Mouse (Mus musculus) heart, embryonic 13.5 days (tissue): ENCODE measurements around the gene Kif26a. TPM values are rescaled to one million over a fixed set of nuclear protein-coding genes. Genes with fewer than 3 reads are reported as not detected.

Experiments used
- ATAC-seq: fragments of 200-750 bp; cut with Nextera tagmentation; 2 replicates; pipeline ENCODE4 v1.8.0; 2017; ENCODE audit warnings: moderate TSS enrichment; ENCODE audit not compliant: insufficient number of reproducible peaks, low FRiP score, low TSS enrichment; ENCODE audit errors: extremely low read depth
- H3K27ac ChIP-seq: fragments of 300-500 bp; sonication (generic); replicated peaks from 2 replicates; pipeline ENCODE4 v1.5.1; 2015; ENCODE audit warnings: moderate library complexity, mild to moderate bottlenecking, inconsistent platforms
- H3K27me3 ChIP-seq: fragments of 300-500 bp; sonication (generic); replicated peaks from 2 replicates; pipeline ENCODE4 v1.6.1; 2015; ENCODE audit warnings: mild to moderate bottlenecking, inconsistent platforms
- H3K36me3 ChIP-seq: fragments of 300-500 bp; sonication (generic); 2 replicates; pipeline ENCODE4 v1.6.1; 2015; ENCODE audit warnings: mild to moderate bottlenecking, inconsistent platforms
- H3K4me1 ChIP-seq: fragments of 300-500 bp; sonication (generic); 2 replicates; pipeline ENCODE4 v1.6.1; 2015; ENCODE audit warnings: inconsistent platforms
- H3K4me2 ChIP-seq: fragments of 300-500 bp; sonication (generic); 2 replicates; pipeline ENCODE4 v1.6.1; 2015; ENCODE audit warnings: inconsistent platforms, mild to moderate bottlenecking, moderate library complexity
- H3K4me3 ChIP-seq: fragments of 300-500 bp; sonication (generic); 2 replicates; pipeline ENCODE4 v1.5.1; 2015; ENCODE audit warnings: moderate library complexity, mild to moderate bottlenecking, inconsistent platforms
- H3K9ac ChIP-seq: fragments of 300-500 bp; sonication (generic); 2 replicates; pipeline ENCODE4 v1.6.1; 2015; ENCODE audit warnings: inconsistent platforms, mild to moderate bottlenecking, moderate library complexity
- H3K9me3 ChIP-seq: fragments of 300-500 bp; sonication (generic); 2 replicates; pipeline ENCODE4 v1.6.1; 2016; ENCODE audit warnings: inconsistent platforms
- WGBS: fragments of 180-500 bp; shearing (Covaris S2); methylation state at CpG from one replicate; pipeline ENCODE4 v1.1.7; 2015; ENCODE audit warnings: mixed read lengths; 5-methylcytosine and 5-hydroxymethylcytosine counted together
- polyA plus RNA-seq: library from polyadenylated mRNA; unstranded; fragments of >200 nt; fragmentation: Nextera tagmentation; extraction: Ambion mirVana; gene quantifications from 2 replicates; pipeline ENCODE4 v1.2.1, GENCODE M21; 2015

Gene Kif26a
- polyA plus RNA-seq, 1 experiment from 2014 or later, result 1.6 TPM

- H3K9ac ChIP-seq, result 0 out of 2 replicates have a peak overlapping the region, but pooled peaks have one; percentile 19
- no peak overlapping the region for H3K27ac ChIP-seq
- H3K4me2 ChIP-seq, result no peak overlapping the region
- H3K27me3 ChIP-seq, result peaks cover 7% of the 10 kb centered on the region; the same call in 1 of the 2 replicates
- WGBS, result 40% methylated on average over 20 of the region's 20 CpGs
- ATAC-seq, result no peak
- peaks cover 22% of the 10 kb centered on the region for H3K4me1 ChIP-seq
- no peaks in the 10 kb centered on the region for H3K9me3 ChIP-seq
- H3K36me3 ChIP-seq, result peaks cover 19% of the 10 kb centered on the region
- no peak overlapping the region for H3K4me3 ChIP-seq
These were observed 24.9 kb downstream of the Kif26a start for GRCm38 (mm10) chr12:112170671-112171574.

- H3K4me2 ChIP-seq, result no peak overlapping the region
- H3K36me3 ChIP-seq, result peaks cover 23% of the 10 kb centered on the region
- 97% methylated on average over 1 of the region's 1 CpGs for WGBS
- no peak overlapping the region for H3K4me3 ChIP-seq
- H3K9me3 ChIP-seq, result no peaks in the 10 kb centered on the region
- peaks cover 22% of the 10 kb centered on the region for H3K4me1 ChIP-seq
- H3K27me3 ChIP-seq, result peaks cover 7% of the 10 kb centered on the region; the same call in 1 of the 2 replicates
- no peak overlapping the region for H3K27ac ChIP-seq
- no peak for ATAC-seq
- H3K9ac ChIP-seq, result no peak overlapping the region
These were observed 25.6 kb downstream of the Kif26a start for GRCm38 (mm10) chr12:112171657-112172056.

DNA sequence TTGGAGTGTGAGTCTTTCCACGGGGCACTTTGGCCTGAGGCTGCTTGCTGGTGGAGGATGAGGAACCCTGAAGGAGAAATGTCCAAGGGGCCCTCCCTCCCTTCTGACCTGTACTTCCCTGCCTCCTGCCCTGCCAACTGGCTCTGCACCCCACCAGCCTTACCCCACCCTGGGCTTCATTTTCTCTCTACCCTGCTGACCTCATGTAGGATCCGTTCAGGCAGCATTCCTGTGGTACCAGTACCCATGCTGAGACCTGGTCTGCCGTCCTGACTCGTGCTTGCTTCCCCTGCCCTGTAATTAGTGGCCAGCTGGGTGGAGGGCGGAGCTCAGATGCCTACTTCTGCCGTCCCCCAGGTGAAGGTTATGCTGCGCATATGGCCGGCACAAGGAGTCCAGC is 26.2 kb downstream of the Kif26a start:
- Histone ChIP-seq H3K36me3 (peaks cover 27% of the 10 kb centered on the region), H3K9ac (no peak overlapping the region), H3K27ac (no peak overlapping the region), H3K4me2 (no peak overlapping the region), H3K4me3 (no peak overlapping the region), H3K27me3 (peaks cover 7% of the 10 kb centered on the region; the same call in 1 of the 2 replicates), H3K9me3 (no peaks in the 10 kb centered on the region), H3K4me1 (peaks cover 22% of the 10 kb centered on the region)
- ATAC-seq, result no peak
- 71% methylated on average over 8 of the region's 8 CpGs for WGBS

DNA sequence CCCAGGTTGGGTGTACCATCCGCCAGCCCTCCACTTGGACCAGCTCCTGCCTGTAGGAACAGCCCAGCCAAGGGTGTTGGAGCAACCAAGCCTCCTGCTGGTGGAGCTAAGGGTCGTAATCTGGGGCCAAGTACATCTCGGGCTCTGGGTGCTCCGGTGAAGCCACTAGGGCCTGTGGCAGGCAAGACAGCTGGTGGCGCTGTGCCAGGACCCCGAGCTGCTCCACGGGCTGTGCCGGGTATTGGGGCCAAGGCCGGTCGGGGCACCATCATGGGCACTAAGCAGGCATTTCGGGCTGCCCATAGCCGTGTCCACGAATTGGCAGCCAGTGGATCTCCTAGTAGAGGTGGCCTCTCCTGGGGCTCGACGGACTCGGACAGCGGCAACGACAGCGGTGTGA is 31.7 kb downstream of the Kif26a start:
- peaks cover 18% of the 10 kb centered on the region for H3K4me1 ChIP-seq
- H3K9ac ChIP-seq, result no peak overlapping the region
- 90% methylated on average over 19 of the region's 19 CpGs for WGBS
- H3K4me3 ChIP-seq, result no peak overlapping the region
- H3K27ac ChIP-seq, result no peak overlapping the region
- ATAC-seq, result no peak
- H3K36me3 ChIP-seq, result peaks cover 45% of the 10 kb centered on the region
- H3K27me3 ChIP-seq, result 0 out of 2 replicates have a peak, but pooled peaks cover 3% of the 10 kb centered on the region
- H3K9me3 ChIP-seq, result no peaks in the 10 kb centered on the region
- H3K4me2 ChIP-seq, result no peak overlapping the region

DNA sequence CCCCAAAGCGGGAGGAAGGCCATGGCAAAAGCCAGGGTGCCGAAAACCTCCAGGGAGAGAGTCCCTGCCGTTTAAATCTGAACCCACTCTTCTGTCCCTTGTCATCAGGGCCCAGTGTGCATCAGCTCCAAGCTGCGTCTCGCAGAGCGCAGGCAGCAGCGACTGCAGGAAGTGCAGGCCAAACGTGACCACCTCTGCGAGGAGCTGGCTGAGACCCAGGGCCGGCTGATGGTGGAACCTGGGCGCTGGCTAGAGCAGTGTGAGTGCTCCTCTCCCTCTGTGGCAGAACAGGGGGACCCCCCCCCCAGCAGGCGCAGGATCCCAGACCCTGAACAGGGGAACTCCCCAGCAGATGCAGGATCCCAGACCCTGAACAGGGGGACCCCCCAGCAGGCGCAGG is 33.7 kb downstream of the Kif26a start:
- ATAC-seq, result no peak
- Histone ChIP-seq H3K9ac (no peak overlapping the region), H3K4me1 (peaks cover 35% of the 10 kb centered on the region), H3K27me3 (0 out of 2 replicates have a peak, but pooled peaks cover 3% of the 10 kb centered on the region), H3K36me3 (peaks cover 32% of the 10 kb centered on the region), H3K4me2 (no peak overlapping the region), H3K4me3 (no peak overlapping the region), H3K27ac (no peak overlapping the region), H3K9me3 (no peaks in the 10 kb centered on the region)
- WGBS, result 84% methylated on average over 13 of the region's 13 CpGs

GRCm38 (mm10) chr12:112181921-112182608 is 36.1 kb downstream of the Kif26a start:
- peaks cover 19% of the 10 kb centered on the region for H3K36me3 ChIP-seq
- H3K4me2 ChIP-seq, result no peak overlapping the region
- no peak for ATAC-seq
- H3K4me3 ChIP-seq, result no peak overlapping the region
- no peaks in the 10 kb centered on the region for H3K27me3 ChIP-seq
- no peaks in the 10 kb centered on the region for H3K9me3 ChIP-seq
- peaks cover 38% of the 10 kb centered on the region for H3K4me1 ChIP-seq
- H3K9ac ChIP-seq, result peak overlapping the region; percentile 28; the same call in 1 of the 2 replicates
- 45% methylated on average over 7 of the region's 7 CpGs for WGBS
- no peak overlapping the region for H3K27ac ChIP-seq

DNA sequence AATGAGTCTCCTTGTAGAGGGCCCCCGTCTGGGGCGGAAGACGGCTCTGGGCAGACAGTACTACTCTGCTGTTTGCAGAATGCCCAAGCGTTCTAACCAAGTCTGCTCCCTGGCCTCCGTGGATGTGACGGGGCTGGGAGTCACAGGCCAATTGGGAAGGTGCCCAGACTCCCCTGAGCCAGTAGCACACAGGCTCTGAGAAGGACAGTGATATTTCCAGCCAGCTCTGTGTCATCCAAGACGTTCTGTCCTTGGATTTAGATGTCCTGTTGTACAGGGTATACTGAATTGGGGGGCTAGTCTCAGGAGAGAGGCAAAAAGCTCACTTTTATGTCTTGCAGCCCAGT is 36.6 kb downstream of the Kif26a start:
- Histone ChIP-seq H3K27me3 (0 out of 2 replicates have a peak, but pooled peaks cover 1% of the 10 kb centered on the region), H3K9ac (0 out of 2 replicates have a peak overlapping the region, but pooled peaks have one; percentile 28), H3K4me2 (no peak overlapping the region), H3K27ac (no peak overlapping the region), H3K36me3 (peaks cover 14% of the 10 kb centered on the region), H3K4me3 (no peak overlapping the region), H3K9me3 (no peaks in the 10 kb centered on the region), H3K4me1 (peaks cover 38% of the 10 kb centered on the region)
- ATAC-seq, result no peak
- WGBS, result 46% methylated on average over 7 of the region's 7 CpGs

DNA sequence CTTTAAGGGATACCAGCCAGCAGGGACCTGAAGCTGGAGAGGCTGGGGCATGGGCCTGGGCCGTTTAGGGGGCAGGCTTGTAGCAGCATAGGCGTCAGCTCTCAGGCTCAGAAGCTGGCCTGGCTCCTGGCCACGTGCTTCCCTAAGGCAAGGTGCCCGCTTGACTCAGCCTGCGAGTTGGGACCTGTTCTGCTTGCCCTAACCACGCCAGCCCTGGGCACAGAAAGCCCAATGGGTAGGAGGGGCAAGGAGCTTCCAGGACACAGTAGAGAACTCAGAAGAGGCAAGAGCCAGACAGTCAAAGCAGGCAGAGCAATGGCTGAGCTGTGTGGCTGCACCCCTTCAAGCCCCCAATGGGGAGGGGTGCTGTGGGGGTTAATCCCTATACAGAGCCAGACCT is 37.7 kb downstream of the Kif26a start:
- H3K4me3 ChIP-seq, result no peak overlapping the region
- H3K9me3 ChIP-seq, result no peaks in the 10 kb centered on the region
- peak overlapping the region; percentile 87 for H3K27ac ChIP-seq
- no peak for ATAC-seq
- H3K4me1 ChIP-seq, result peaks cover 38% of the 10 kb centered on the region
- WGBS, result 65% methylated on average over 6 of the region's 6 CpGs
- no peak overlapping the region for H3K9ac ChIP-seq
- 0 out of 2 replicates have a peak, but pooled peaks cover 6% of the 10 kb centered on the region for H3K36me3 ChIP-seq
- no peak overlapping the region for H3K4me2 ChIP-seq
- 0 out of 2 replicates have a peak, but pooled peaks cover 3% of the 10 kb centered on the region for H3K27me3 ChIP-seq

DNA sequence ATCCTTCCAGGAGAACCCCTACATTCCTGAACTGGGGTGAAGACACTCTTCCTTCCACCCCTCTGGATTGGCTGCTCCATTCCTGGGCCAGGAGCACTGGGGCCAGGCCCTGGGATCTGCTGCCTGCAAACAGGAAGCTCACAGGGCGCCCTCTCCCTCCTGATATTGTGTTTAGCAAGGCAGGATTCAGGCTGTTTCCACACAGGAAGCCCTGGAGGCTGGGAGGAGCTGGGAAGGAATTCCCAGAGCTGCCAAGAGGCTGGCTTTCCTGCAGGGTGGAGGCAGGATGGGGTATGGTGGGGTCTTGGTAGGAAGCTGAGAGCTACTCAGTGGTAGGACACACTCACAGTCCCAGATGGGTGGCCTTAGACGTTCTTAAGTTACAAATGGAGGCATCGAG is 38.4 kb downstream of the Kif26a start:
- peak overlapping the region; percentile 87 for H3K27ac ChIP-seq
- no peak overlapping the region for H3K4me2 ChIP-seq
- ATAC-seq, result 0 out of 2 replicates have a peak, but pooled peaks have one; percentile 38
- 24% methylated on average over 3 of the region's 3 CpGs for WGBS
- H3K27me3 ChIP-seq, result 0 out of 2 replicates have a peak, but pooled peaks cover 3% of the 10 kb centered on the region
- H3K4me1 ChIP-seq, result peaks cover 38% of the 10 kb centered on the region
- 0 out of 2 replicates have a peak overlapping the region, but pooled peaks have one; percentile 24 for H3K9ac ChIP-seq
- no peak overlapping the region for H3K4me3 ChIP-seq
- no peaks in the 10 kb centered on the region for H3K9me3 ChIP-seq
- no peaks in the 10 kb centered on the region for H3K36me3 ChIP-seq

GRCm38 (mm10) chr12:112186899-112187298 is 40.9 kb downstream of the Kif26a start:
- Histone ChIP-seq H3K9ac (no peak overlapping the region), H3K4me1 (peaks cover 28% of the 10 kb centered on the region), H3K9me3 (no peaks in the 10 kb centered on the region), H3K4me3 (no peak overlapping the region), H3K27ac (no peak overlapping the region), H3K4me2 (no peak overlapping the region), H3K36me3 (no peaks in the 10 kb centered on the region), H3K27me3 (0 out of 2 replicates have a peak, but pooled peaks cover 3% of the 10 kb centered on the region)
- no peak for ATAC-seq
- 75% methylated on average over 6 of the region's 6 CpGs for WGBS

DNA sequence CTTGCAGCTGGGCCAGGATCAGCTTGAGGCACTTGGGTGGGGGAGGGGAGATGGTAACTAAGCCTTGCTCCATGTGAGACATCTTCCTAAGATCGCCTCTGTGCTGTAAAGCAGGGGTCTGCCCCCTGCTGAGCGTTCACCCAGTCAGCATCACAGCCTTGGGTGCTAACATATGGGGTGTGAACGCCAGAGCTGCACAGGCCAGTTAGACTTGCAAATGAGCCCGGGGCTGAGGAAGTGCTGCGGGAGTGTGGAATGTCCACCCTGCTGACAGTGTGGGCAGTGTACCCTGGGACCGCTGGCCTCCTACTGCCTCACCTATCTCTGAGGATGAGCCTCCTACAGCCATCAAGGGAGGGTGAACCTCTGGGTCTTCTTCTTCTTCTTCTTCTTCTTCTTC is 45.7 kb downstream of the Kif26a start:
- H3K27me3 ChIP-seq, result peaks cover 33% of the 10 kb centered on the region

More for the DNA sequence above, 45.7 kb downstream of the Kif26a start:
- Histone ChIP-seq H3K9me3 (no peaks in the 10 kb centered on the region), H3K4me1 (peaks cover 10% of the 10 kb centered on the region), H3K36me3 (no peaks in the 10 kb centered on the region), H3K27ac (no peak overlapping the region), H3K9ac (no peak overlapping the region), H3K4me3 (no peak overlapping the region), H3K4me2 (no peak overlapping the region)
- 17% methylated on average over 6 of the region's 6 CpGs for WGBS
- ATAC-seq, result no peak
